In genomic region chr5:91764621-91765020, GRCm38 (mm10) we compare ENCODE assay signal across 14 mouse cellular contexts.
DNase-seq lines count a peak whose midpoint lies in the region; ATAC-seq and TF ChIP-seq lines count a peak whose summit lies in the region.
"Had no signal": no experiment of that assay in that cellular context is flagged by ENCODE, and none has a peak within 500 bp of the region (broad histone marks: within the 10 kb centered on the region; RNA-seq: fewer than 3 reads in every experiment).

No protein-coding gene starts in this region.

- H3K4me1 ChIP-seq in forebrain, embryonic 15.5 days: peaks cover 14% of the 10 kb centered on the region
- H3K4me1 ChIP-seq in midbrain, embryonic 15.5 days: 0 out of 2 replicates have a peak, but pooled peaks cover 6% of the 10 kb centered on the region
- H3K4me1 ChIP-seq: liver, embryonic 12.5 days had no signal

- no peaks in the 10 kb centered on the region for H3K9me3 ChIP-seq in forebrain, embryonic 15.5 days
- no peaks in the 10 kb centered on the region for H3K9me3 ChIP-seq in midbrain, embryonic 15.5 days
- H3K9me3 ChIP-seq: heart, embryonic 13.5 days; liver, embryonic 12.5 days had no signal

- WGBS in forebrain, embryonic 15.5 days: 3% methylated on average over 10 of the region's 10 CpGs
- WGBS in midbrain, embryonic 15.5 days: 21% methylated on average over 10 of the region's 10 CpGs

- H3K27ac ChIP-seq in forebrain, embryonic 15.5 days (replicated peaks): no peak overlapping the region
- no peak overlapping the region for H3K27ac ChIP-seq in midbrain, embryonic 15.5 days
- H3K27ac ChIP-seq: heart, embryonic 13.5 days; liver, embryonic 12.5 days had no signal

- H3K4me2 ChIP-seq in forebrain, embryonic 15.5 days (replicated peaks): peak overlapping the region; percentile 13; the same call in 1 of the 2 replicates
- H3K4me2 ChIP-seq in midbrain, embryonic 15.5 days: no peak overlapping the region
- H3K4me2 ChIP-seq: heart, embryonic 13.5 days; liver, embryonic 12.5 days had no signal

- no peak overlapping the region for H3K9ac ChIP-seq in forebrain, embryonic 15.5 days (replicated peaks)
- H3K9ac ChIP-seq in midbrain, embryonic 15.5 days: no peak overlapping the region
- H3K9ac ChIP-seq: heart, embryonic 13.5 days; liver, embryonic 12.5 days had no signal

- no peaks in the 10 kb centered on the region for H3K27me3 ChIP-seq in forebrain, embryonic 15.5 days
- H3K27me3 ChIP-seq in midbrain, embryonic 15.5 days (replicated peaks): no peaks in the 10 kb centered on the region
- H3K27me3 ChIP-seq: heart, embryonic 13.5 days; liver, embryonic 12.5 days; Patski had no signal

- DNase-seq in embryo, embryonic 10.5 days (ENCODE audit: low spot score): peak; percentile 45
- no peak for DNase-seq in embryo, embryonic 11 days
- peak; percentile 93 for DNase-seq in brain, embryonic 14.5 days (ENCODE audit: low read depth)
- DNase-seq in urinary bladder, postnatal 25 days (ENCODE audit: low spot score): no peak
- no peak for DNase-seq in frontal cortex, postnatal 25 days (ENCODE audit: low spot score in 2 of 2)
- no peak for DNase-seq in thymus, postnatal 14 days
- DNase-seq: cerebellum, adult 2 months; gastrocnemius, postnatal 14 days; kidney, postnatal 10 days had no signal

- TF ChIP-seq CTCF in brain, embryonic 14.5 days (IDR thresholded peaks at IDR 0.05; ENCODE audit: borderline replicate concordance, extremely low read depth, insufficient read depth, insufficient read length): no peak

- ATAC-seq in forebrain, embryonic 15.5 days (replicated peaks): peak; percentile 87
- ATAC-seq in midbrain, embryonic 15.5 days (replicated peaks): peak; percentile 40; the same call in 1 of the 2 replicates
- ATAC-seq: liver, embryonic 12.5 days; Patski had no signal

- H3K36me3 ChIP-seq in forebrain, embryonic 15.5 days: no peaks in the 10 kb centered on the region
- no peaks in the 10 kb centered on the region for H3K36me3 ChIP-seq in midbrain, embryonic 15.5 days (replicated peaks)
- H3K36me3 ChIP-seq: heart, embryonic 13.5 days; liver, embryonic 12.5 days had no signal

- TF ChIP-seq POLR2A in brain, embryonic 14.5 days (IDR thresholded peaks at IDR 0.05; ENCODE audit: borderline replicate concordance, extremely low read depth, insufficient read depth, insufficient read length, poor library complexity, severe bottlenecking): no peak

- no peak overlapping the region for H3K4me3 ChIP-seq in forebrain, embryonic 15.5 days
- H3K4me3 ChIP-seq in midbrain, embryonic 15.5 days: no peak overlapping the region
- H3K4me3 ChIP-seq: heart, embryonic 13.5 days; liver, embryonic 12.5 days had no signal

Comparison
In these comparisons a context has a peak if more than half of its experiments do, and no peak if none do; other contexts are left out.
1. DNase-seq: peak in embryo, embryonic 10.5 days (single experiment) and brain, embryonic 14.5 days (single experiment); none in embryo, embryonic 11 days (single experiment), urinary bladder, postnatal 25 days (single experiment), frontal cortex, postnatal 25 days (0 of 2) and thymus, postnatal 14 days (single experiment).